Mouse (Mus musculus): ENCODE measurements around the gene Abhd2. TPM values are rescaled to one million over a fixed set of nuclear protein-coding genes. Genes with fewer than 3 reads are reported as not detected.
A peak's percentile ranks its signal among the peaks of the same experiment; 100 is the strongest.

Abhd2 gene
- polyA plus RNA-seq, 1 experiment = 12.8 TPM

DNA sequence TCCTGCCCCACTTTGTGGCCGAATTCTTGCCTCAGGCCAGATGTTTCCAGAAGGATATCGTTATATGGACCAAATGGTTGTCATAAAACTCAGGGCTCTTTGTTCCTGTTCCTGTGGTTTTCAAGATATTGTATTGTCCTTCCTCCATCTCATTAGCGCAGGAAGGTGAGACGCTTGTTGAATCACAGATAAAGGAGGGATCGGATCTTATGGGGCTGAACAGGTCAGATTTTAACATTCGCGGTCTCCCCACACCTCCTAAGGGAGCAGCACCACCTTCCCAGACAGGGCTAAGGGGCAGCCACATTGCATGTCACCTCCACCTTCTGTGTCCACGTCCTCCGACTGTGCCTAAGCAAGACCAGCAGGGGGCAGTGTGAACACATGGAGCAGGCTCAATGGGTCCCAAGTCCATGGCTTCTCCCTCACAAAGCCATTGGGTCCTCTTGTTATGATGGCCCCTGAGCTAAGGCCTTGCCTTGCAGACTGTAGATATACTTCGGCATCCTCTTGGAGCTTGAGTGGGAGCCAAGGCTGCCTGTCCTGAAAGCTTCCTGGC lies 98.4 kb downstream of the Abhd2 start:
- Histone ChIP-seq H3K36me3 (ENCODE audit: control insufficient read depth, insufficient read depth, low read length) (no peaks in the 10 kb centered on the region), H3K27ac (ENCODE audit: insufficient read depth, low read length) (no peak overlapping the region), H3K4me1 (ENCODE audit: control insufficient read depth, insufficient read depth, insufficient read length) (no peaks in the 10 kb centered on the region), H3K4me3 (ENCODE audit: extremely low read depth, insufficient read depth, insufficient read length) (no peak overlapping the region), H3K27me3 (ENCODE audit: control insufficient read depth, insufficient read depth, low read length) (no peaks in the 10 kb centered on the region)
- 9% methylated on average over 10 of the region's 10 CpGs for WGBS
- TF ChIP-seq CTCF (IDR thresholded peaks at IDR 0.05; ENCODE audit: extremely low read depth, insufficient read depth, insufficient read length, insufficient replicate concordance) = peak; percentile 87; the same call in 1 of the 2 replicates
- no peak for TF ChIP-seq POLR2A (IDR thresholded peaks at IDR 0.05; ENCODE audit: low read depth, low read length)
- peak in 1 of 2 experiments; percentile 73 for DNase-seq (ENCODE audit: low read depth in 1 of 2, low spot score in 2 of 2)

- no peak for TF ChIP-seq CTCF (IDR thresholded peaks at IDR 0.05; ENCODE audit: extremely low read depth, insufficient read depth, insufficient read length, insufficient replicate concordance)
- TF ChIP-seq POLR2A (IDR thresholded peaks at IDR 0.05; ENCODE audit: low read depth, low read length) = no peak
- Histone ChIP-seq H3K4me1 (ENCODE audit: control insufficient read depth, insufficient read depth, insufficient read length) (no peaks in the 10 kb centered on the region), H3K36me3 (ENCODE audit: control insufficient read depth, insufficient read depth, low read length) (no peaks in the 10 kb centered on the region), H3K4me3 (ENCODE audit: extremely low read depth, insufficient read depth, insufficient read length) (no peak overlapping the region), H3K27ac (ENCODE audit: insufficient read depth, low read length) (no peak overlapping the region), H3K27me3 (ENCODE audit: control insufficient read depth, insufficient read depth, low read length) (no peaks in the 10 kb centered on the region)
- DNase-seq (ENCODE audit: low read depth in 1 of 2, low spot score in 2 of 2) = no peak
These were observed 101.0 kb downstream of the Abhd2 start for GRCm38 (mm10) chr7:79374017-79374416.

- WGBS = 91% methylated on average over 5 of the region's 5 CpGs
- H3K4me1 ChIP-seq (ENCODE audit: control insufficient read depth, insufficient read depth, insufficient read length) = no peaks in the 10 kb centered on the region
- H3K36me3 ChIP-seq (ENCODE audit: control insufficient read depth, insufficient read depth, low read length) = no peaks in the 10 kb centered on the region
- H3K4me3 ChIP-seq (ENCODE audit: extremely low read depth, insufficient read depth, insufficient read length) = no peak overlapping the region
- H3K27ac ChIP-seq (ENCODE audit: insufficient read depth, low read length) = no peak overlapping the region
- H3K27me3 ChIP-seq (ENCODE audit: control insufficient read depth, insufficient read depth, low read length) = no peaks in the 10 kb centered on the region
- TF ChIP-seq CTCF (IDR thresholded peaks at IDR 0.05; ENCODE audit: extremely low read depth, insufficient read depth, insufficient read length, insufficient replicate concordance) = no peak
- no peak for TF ChIP-seq POLR2A (IDR thresholded peaks at IDR 0.05; ENCODE audit: low read depth, low read length)
- DNase-seq (ENCODE audit: low read depth in 1 of 2, low spot score in 2 of 2) = no peak
These were observed 102.6 kb downstream of the Abhd2 start for GRCm38 (mm10) chr7:79375594-79375993.

DNA sequence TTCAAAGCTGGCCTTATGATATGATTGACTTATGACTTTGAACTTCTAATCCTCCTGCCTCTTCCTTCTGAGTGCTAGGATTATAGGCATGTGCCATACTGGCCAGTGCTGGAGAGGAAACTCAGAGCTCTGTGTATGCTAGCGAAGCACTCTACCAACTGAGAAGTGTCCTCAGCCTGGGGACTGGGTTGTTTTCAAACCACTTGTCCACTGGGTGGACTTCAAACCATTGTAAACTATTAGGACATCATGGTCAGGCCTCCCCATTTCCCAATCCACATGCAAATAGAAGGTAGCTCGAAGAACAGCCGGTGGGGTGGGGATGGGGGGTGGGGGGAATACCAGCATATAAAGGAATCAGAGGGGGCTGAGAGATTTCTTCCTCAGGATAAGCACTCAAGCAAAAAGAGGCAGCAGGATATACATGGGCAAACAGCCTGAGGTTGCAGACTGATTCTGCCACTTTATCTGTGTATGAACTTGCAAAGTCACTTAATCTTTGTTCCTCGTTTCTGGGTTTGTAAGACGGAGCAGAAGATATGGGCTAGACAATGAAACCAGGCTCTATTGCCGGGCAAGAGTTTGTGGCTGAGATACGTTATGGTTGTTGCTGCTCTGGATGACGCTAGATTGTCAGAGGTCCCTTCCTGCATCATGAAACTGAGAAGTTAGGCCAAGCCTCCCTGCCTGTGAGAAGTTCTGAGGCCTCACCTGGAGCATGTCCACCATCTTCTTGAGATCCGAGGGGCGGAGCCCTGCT lies 103.7 kb downstream of the Abhd2 start:
- TF ChIP-seq POLR2A (IDR thresholded peaks at IDR 0.05; ENCODE audit: low read depth, low read length) (no peak), CTCF (IDR thresholded peaks at IDR 0.05; ENCODE audit: extremely low read depth, insufficient read depth, insufficient read length, insufficient replicate concordance) (no peak)
- 64% methylated on average over 10 of the region's 10 CpGs for WGBS
- Histone ChIP-seq H3K4me1 (ENCODE audit: control insufficient read depth, insufficient read depth, insufficient read length) (no peaks in the 10 kb centered on the region), H3K27ac (ENCODE audit: insufficient read depth, low read length) (no peak overlapping the region), H3K27me3 (ENCODE audit: control insufficient read depth, insufficient read depth, low read length) (no peaks in the 10 kb centered on the region), H3K4me3 (ENCODE audit: extremely low read depth, insufficient read depth, insufficient read length) (no peak overlapping the region), H3K36me3 (ENCODE audit: control insufficient read depth, insufficient read depth, low read length) (no peaks in the 10 kb centered on the region)
- no peak for DNase-seq (ENCODE audit: low read depth in 1 of 2, low spot score in 2 of 2)

GRCm38 (mm10) chr7:79386422-79387133 lies 113.6 kb downstream of the Abhd2 start, which contains the start of gene Rlbp1:
Rlbp1 (minus strand) TSS chr7:79387048.
- no peak within 1 kb of the TSS for H3K27ac ChIP-seq (ENCODE audit: insufficient read depth, low read length)
- H3K36me3 ChIP-seq (ENCODE audit: control insufficient read depth, insufficient read depth, low read length) = no peaks in the 10 kb centered on the region
- no peaks in the 10 kb centered on the region for H3K4me1 ChIP-seq (ENCODE audit: control insufficient read depth, insufficient read depth, insufficient read length)
- H3K4me3 ChIP-seq (ENCODE audit: extremely low read depth, insufficient read depth, insufficient read length) = no peak within 1 kb of the TSS
- WGBS = 88% methylated on average over 16 of the region's 16 CpGs
- no peak for DNase-seq (ENCODE audit: low read depth in 1 of 2, low spot score in 2 of 2)
- H3K27me3 ChIP-seq (ENCODE audit: control insufficient read depth, insufficient read depth, low read length) = no peaks in the 10 kb centered on the region
- TF ChIP-seq POLR2A (IDR thresholded peaks at IDR 0.05; ENCODE audit: low read depth, low read length) = no peak

GRCm38 (mm10) chr7:79387140-79387539 lies 114.1 kb downstream of the Abhd2 start:
- no peaks in the 10 kb centered on the region for H3K27me3 ChIP-seq (ENCODE audit: control insufficient read depth, insufficient read depth, low read length)
- H3K4me1 ChIP-seq (ENCODE audit: control insufficient read depth, insufficient read depth, insufficient read length) = no peaks in the 10 kb centered on the region
- TF ChIP-seq POLR2A (IDR thresholded peaks at IDR 0.05; ENCODE audit: low read depth, low read length) (no peak), CTCF (IDR thresholded peaks at IDR 0.05; ENCODE audit: extremely low read depth, insufficient read depth, insufficient read length, insufficient replicate concordance) (no peak)
- H3K27ac ChIP-seq (ENCODE audit: insufficient read depth, low read length) = no peak overlapping the region
- no peaks in the 10 kb centered on the region for H3K36me3 ChIP-seq (ENCODE audit: control insufficient read depth, insufficient read depth, low read length)
- 80% methylated on average over 8 of the region's 8 CpGs for WGBS
- DNase-seq (ENCODE audit: low read depth in 1 of 2, low spot score in 2 of 2) = no peak
- no peak overlapping the region for H3K4me3 ChIP-seq (ENCODE audit: extremely low read depth, insufficient read depth, insufficient read length)

Measured in spleen, adult 2 months (tissue).